ENCODE assay signal across 9 mouse cellular contexts in genomic region chr19:45813263-45813662, GRCm38 (mm10). TPM values are rescaled to one million over a fixed set of nuclear protein-coding genes. Genes with fewer than 3 reads are reported as not detected.
A peak's percentile ranks its signal among the peaks of the same experiment; 100 is the strongest.
DNase-seq lines count a peak whose midpoint lies in the region; ATAC-seq and TF ChIP-seq lines count a peak whose summit lies in the region.
"Had no signal": no experiment of that assay in that cellular context is flagged by ENCODE, and none has a peak within 500 bp of the region (broad histone marks: within the 10 kb centered on the region; RNA-seq: fewer than 3 reads in every experiment).

No protein-coding gene starts in this region.

- H3K27ac ChIP-seq in ES-E14 (ENCODE audit: insufficient read depth, low read depth, low read length, poor library complexity, severe bottlenecking): no peak overlapping the region
- H3K27ac ChIP-seq in embryonic facial prominence, embryonic 11.5 days (replicated peaks; ENCODE audit: low read depth, low read length): no peak overlapping the region
- H3K27ac ChIP-seq in midbrain, embryonic 10.5 days (replicated peaks): no peak overlapping the region
- H3K27ac ChIP-seq: limb, embryonic 15.5 days had no signal

- no peak for ATAC-seq in embryonic facial prominence, embryonic 11.5 days (replicated peaks; ENCODE audit: insufficient number of reproducible peaks, low FRiP score, low TSS enrichment, low read depth)

- 7% methylated on average over 11 of the region's 11 CpGs for WGBS in embryonic facial prominence, embryonic 11.5 days
- 9% methylated on average over 11 of the region's 11 CpGs for WGBS in midbrain, embryonic 10.5 days

- no peaks in the 10 kb centered on the region for H3K36me3 ChIP-seq in ES-E14 (ENCODE audit: control insufficient read depth, insufficient read depth, low read length, poor library complexity, severe bottlenecking)
- no peaks in the 10 kb centered on the region; the same call in 1 of the 2 replicates for H3K36me3 ChIP-seq in embryonic facial prominence, embryonic 11.5 days (replicated peaks; ENCODE audit: control insufficient read depth, insufficient read depth, low read depth, low read length)
- H3K36me3 ChIP-seq in midbrain, embryonic 10.5 days: no peaks in the 10 kb centered on the region

- H3K4me1 ChIP-seq in ES-E14 (ENCODE audit: control insufficient read depth in 2 of 2, insufficient read depth in 2 of 2, low read length in 2 of 2, poor library complexity in 1 of 2): peaks cover 2 to 25% of the 10 kb centered on the region in 2 experiments; a peak in 3 of 4 replicates
- peaks cover 7% of the 10 kb centered on the region for H3K4me1 ChIP-seq in embryonic facial prominence, embryonic 11.5 days (ENCODE audit: control insufficient read depth, insufficient read depth, low read length)
- H3K4me1 ChIP-seq in midbrain, embryonic 10.5 days: peaks cover 56% of the 10 kb centered on the region

- H3K4me2 ChIP-seq in embryonic facial prominence, embryonic 11.5 days (ENCODE audit: low read depth, low read length): no peak overlapping the region
- H3K4me2 ChIP-seq: limb, embryonic 15.5 days had no signal

- no peaks in the 10 kb centered on the region for H3K9me3 ChIP-seq in ES-E14 (ENCODE audit: control insufficient read depth, insufficient read depth, low read depth, low read length)
- no peaks in the 10 kb centered on the region for H3K9me3 ChIP-seq in embryonic facial prominence, embryonic 11.5 days (replicated peaks; ENCODE audit: control insufficient read depth, low read length)
- no peaks in the 10 kb centered on the region for H3K9me3 ChIP-seq in midbrain, embryonic 10.5 days (replicated peaks)
- H3K9me3 ChIP-seq: limb, embryonic 15.5 days had no signal

- no peak overlapping the region for H3K9ac ChIP-seq in ES-E14 (ENCODE audit: insufficient read depth, low read depth, low read length, poor library complexity, severe bottlenecking)
- H3K9ac ChIP-seq in embryonic facial prominence, embryonic 11.5 days (replicated peaks; ENCODE audit: low read length): no peak overlapping the region
- H3K9ac ChIP-seq: limb, embryonic 15.5 days had no signal

- H3K4me3 ChIP-seq in ES-E14 (ENCODE audit: insufficient read depth in 1 of 2, low read depth in 1 of 2, low read length in 2 of 2, poor library complexity in 1 of 2, severe bottlenecking in 1 of 2): 0 out of 4 replicates have a peak overlapping the region, but pooled peaks of 1 of the 2 experiments have one; percentile 3
- no peak overlapping the region for H3K4me3 ChIP-seq in embryonic facial prominence, embryonic 11.5 days (ENCODE audit: low read depth, low read length)
- no peak overlapping the region for H3K4me3 ChIP-seq in midbrain, embryonic 10.5 days
- H3K4me3 ChIP-seq: limb, embryonic 15.5 days had no signal

- peak; percentile 90 for DNase-seq in ES-E14 (ENCODE audit: low read depth, low spot score)
- peak; percentile 89 for DNase-seq in adrenal gland, postnatal 25 days
- DNase-seq in embryonic facial prominence, embryonic 11.5 days (ENCODE audit: low spot score): peak; percentile 82
- DNase-seq in heart, postnatal 4 days: peak; percentile 91
- DNase-seq in layer of hippocampus, postnatal 36 days: peak; percentile 84 to 89
- peak; percentile 84 for DNase-seq in midbrain, embryonic 10.5 days (ENCODE audit: low spot score)
- DNase-seq in right cerebral cortex, postnatal 14 days: peak; percentile 96
- DNase-seq in urinary bladder, postnatal 25 days (ENCODE audit: low spot score): peak; percentile 85

- in situ Hi-C loops in ES-E14 (cut with MboI; ENCODE audit: low sequenced_read_pairs in 2 of 2, unreplicated experiment in 2 of 2): loop anchor here in 1 of 2 experiments (10.0 kb wide), 1 partner anchor 202 kb away; no protein-coding TSS in a partner anchor

- no peaks in the 10 kb centered on the region; the same call in 1 of the 2 replicates for H3K27me3 ChIP-seq in embryonic facial prominence, embryonic 11.5 days (ENCODE audit: control insufficient read depth, insufficient read depth, low read length)
- peaks cover 65% of the 10 kb centered on the region for H3K27me3 ChIP-seq in midbrain, embryonic 10.5 days (ENCODE audit: low read depth, poor library complexity, severe bottlenecking)

TF ChIP-seq in ES-E14, 5 proteins besides CTCF, POLR2A, EP300 and RAD21:
- no peak for TF ChIP-seq ZNF384 (IDR thresholded peaks at IDR 0.05; ENCODE audit: low read depth, low read length)
- TF ChIP-seq MAFK (IDR thresholded peaks at IDR 0.05; ENCODE audit: insufficient read depth, low read depth, low read length): 0 out of 2 replicates have a peak, but pooled peaks have one; percentile 6
- no peak for TF ChIP-seq HCFC1 (IDR thresholded peaks at IDR 0.05; ENCODE audit: borderline replicate concordance, insufficient read depth, low read length)
- no peak for TF ChIP-seq CHD2 (IDR thresholded peaks at IDR 0.05; ENCODE audit: low read depth, low read length)
- TF ChIP-seq ZC3H11A (IDR thresholded peaks at IDR 0.05; ENCODE audit: borderline replicate concordance, low read depth, low read length): peak; percentile 56; the same call in 1 of the 2 replicates

RNA-seq across cellular contexts. Expression of gene Kcnip2, which starts 2.6 kb away (rescaled TPM):
- total RNA-seq in ES-E14 (2012; rRNA removed): 0.85 and 3.4 TPM in 2 replicates
- total RNA-seq in adrenal gland, postnatal 25 days (2021): 0.27 TPM in 1 of 2 replicates, not detected in the other
- polyA plus RNA-seq in embryonic facial prominence, embryonic 11.5 days (2014; fragmentation: Nextera tagmentation; extraction: Ambion mirVana): 1.3 TPM in 2 replicates
- total RNA-seq in heart, postnatal 4 days (2021): 10 to 100 TPM; 69.8 to 85.1 TPM
- 100 to 1,000 TPM; 228 to 229 TPM for total RNA-seq in layer of hippocampus, postnatal 36 days (2021)
- 0.53 and 0.89 TPM in 2 replicates for polyA plus RNA-seq in midbrain, embryonic 10.5 days (2016; fragmentation: Nextera tagmentation; extraction: Ambion mirVana)

RNA-seq across cellular contexts. Expression of gene Mgea5, which starts 29.6 kb away (rescaled TPM):
- total RNA-seq in ES-E14 (2012; rRNA removed): 86.7 and 94.7 TPM in 2 replicates
- total RNA-seq in adrenal gland, postnatal 25 days (2021): 84.7 and 93.9 TPM in 2 replicates
- polyA plus RNA-seq in embryonic facial prominence, embryonic 11.5 days (2014; fragmentation: Nextera tagmentation; extraction: Ambion mirVana): 58.7 and 58.8 TPM in 2 replicates
- total RNA-seq in heart, postnatal 4 days (2021): 10 to 100 TPM; 82.8 to 89.2 TPM
- total RNA-seq in layer of hippocampus, postnatal 36 days (2021): 100 to 1,000 TPM; 163 to 171 TPM
- 60.8 and 67.5 TPM in 2 replicates for polyA plus RNA-seq in midbrain, embryonic 10.5 days (2016; fragmentation: Nextera tagmentation; extraction: Ambion mirVana)

Comparison
In these comparisons a context has a peak if more than half of its experiments do, and no peak if none do; other contexts are left out.
1. RNA of gene Kcnip2, which starts 2.6 kb away (total RNA-seq): 228 to 229 TPM in layer of hippocampus, postnatal 36 days and 69.8 to 85.1 TPM in heart, postnatal 4 days; 0.85 to 3.4 TPM in ES-E14 and 0.27 TPM in adrenal gland, postnatal 25 days; every median in the first group is over 10 times any median in the second.
2. Peak in every context shown above with its lines, with median percentiles within 50 percentile points of each other: DNase-seq.